Mouse (Mus musculus) lung, postnatal 0 days (tissue): Measurements from ENCODE around the gene Rab6a.

Source experiments
- CTCF ChIP-seq: IDR thresholded peaks from 2 replicates; pipeline ENCODE4 v1.5.1; 2016; ENCODE audit warnings: antibody characterized with exemption, mild to moderate bottlenecking
- EP300 ChIP-seq: IDR thresholded peaks from 2 replicates; pipeline ENCODE4 v1.6.1; 2016; ENCODE audit warnings: antibody characterized with exemption, mild to moderate bottlenecking, control low read depth

DNA sequence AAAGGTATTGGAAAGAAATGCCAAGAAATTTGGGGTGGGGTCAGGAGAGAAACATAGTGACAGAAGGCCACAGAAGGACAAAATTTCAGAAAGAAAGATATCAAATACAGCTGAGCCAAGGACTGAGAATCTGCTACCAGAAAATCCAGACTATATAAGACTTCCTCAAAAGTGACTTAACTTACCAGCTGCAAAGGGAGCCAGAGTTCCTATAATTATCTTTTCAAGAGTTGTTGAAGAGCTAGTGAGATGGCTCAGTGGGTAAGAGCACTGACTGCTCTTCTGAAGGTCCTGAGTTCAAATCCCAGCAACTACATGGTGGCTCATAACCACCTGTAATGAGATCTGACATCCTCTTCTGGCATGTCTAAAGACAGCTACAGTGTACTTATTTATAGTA is 13.9 kb upstream of the Rab6a start:
- no peak for TF ChIP-seq CTCF
- TF ChIP-seq EP300, result no peak
